Mouse (Mus musculus): ENCODE data around the gene Sfi1.
"Not testable (repeated sequence)": the region's sequence is repeated elsewhere in the genome, so short reads cannot be mapped to it uniquely, and the experiment has no call there.

- TF ChIP-seq CTCF, EP300 (IDR thresholded peaks at IDR 0.05; ENCODE audit: low read depth): not testable (repeated sequence)
Measured at GRCm38 (mm10) chr11:3171931-3172330, 21.3 kb downstream of the Sfi1 start.
